Mouse (Mus musculus) heart, postnatal 14 days (tissue): Measurements from ENCODE around the gene Sox1. TPM values are rescaled to one million over a fixed set of nuclear protein-coding genes. Genes with fewer than 3 reads are reported as not detected.

ENCODE experiments used
- microRNA-seq, 2 experiments: library from miRNA; unstranded; fragments of <30 nt; microRNA quantifications; one replicate each; pipeline ENCODE4 v1.2.0; 2021 to 2022
- total RNA-seq, 2 experiments: library from RNA; stranded (reverse); gene quantifications; 2 replicates each; pipeline ENCODE4 v1.2.3; 2021

Gene Sox1
- total RNA-seq, 2 experiments from 2014 or later: not detected

Small RNAs within 50 kb of the gene (microRNA-seq; reads per million reads assigned to microRNA genes)
- gene Gm25239: 0 reads per million in 2 experiments

Other genes with a start within 250 kb of the Sox1 start
- gene A230072I06Rik, start 116.5 kb upstream of the Sox1 start, total RNA-seq: not detected
- gene Spaca7, start 177.7 kb downstream of the Sox1 start, total RNA-seq: not detected